18 mouse cellular contexts compared by ENCODE assay signal in genomic region chr17:6986118-6986517, GRCm38 (mm10). TPM values are rescaled to one million over a fixed set of nuclear protein-coding genes. Genes with fewer than 3 reads are reported as not detected.
DNase-seq lines count a peak whose midpoint lies in the region; ATAC-seq and TF ChIP-seq lines count a peak whose summit lies in the region.
"Not testable (repeated sequence)": the region's sequence is repeated elsewhere in the genome, so short reads cannot be mapped to it uniquely, and the experiment has no call there.
"Had no signal": no experiment of that assay in that cellular context is flagged by ENCODE, and none has a peak within 500 bp of the region (broad histone marks: within the 10 kb centered on the region; RNA-seq: fewer than 3 reads in every experiment).

No protein-coding gene starts in this region.

- in situ Hi-C loops in CH12.LX (cut with MboI; ENCODE audit: low pct_ligation_motif_present, low pct_unique_long_range_greater_than_20kb, low sequenced_read_pairs), result not testable (repeated sequence)

- H3K9me3 ChIP-seq in CH12.LX (replicated peaks; ENCODE audit: low read length), result not testable (repeated sequence)

- not testable (repeated sequence) for H3K4me1 ChIP-seq in CH12.LX (ENCODE audit: control insufficient read depth in 1 of 2, insufficient read depth in 2 of 2)

- TF ChIP-seq POLR2A in CH12.LX (IDR thresholded peaks at IDR 0.05; ENCODE audit: low read depth, low read length), result not testable (repeated sequence)

- TF ChIP-seq RAD21 in CH12.LX (IDR thresholded peaks at IDR 0.05; ENCODE audit: low read depth, low read length), result not testable (repeated sequence)

- H3K9ac ChIP-seq in CH12.LX (ENCODE audit: insufficient read depth, low read depth), result not testable (repeated sequence)

- dilution Hi-C loops in CH12.LX (cut with MboI; ENCODE audit: extremely low pct_ligation_motif_present, extremely low pct_unique_long_range_greater_than_20kb, low sequenced_read_pairs), result not testable (repeated sequence)

- peak overlapping the region; percentile 66; the same call in 1 of the 2 replicates for H3K27ac ChIP-seq in CH12.LX (ENCODE audit: insufficient read depth, low read depth)

- DNase-seq in CH12.LX (ENCODE audit: extremely low read depth), result not testable (repeated sequence)
- peak; percentile 13 for DNase-seq in lung, postnatal 36 days

- not testable (repeated sequence) for TF ChIP-seq CTCF in CH12.LX (conservative IDR thresholded peaks at IDR 0.05 in 1 of 2, IDR thresholded peaks at IDR 0.05 in 1 of 2; ENCODE audit: low read depth in 2 of 2, low read length in 2 of 2)

- peak; percentile 87 for ATAC-seq in granulocyte monocyte progenitor cell, adult 5-6 weeks (replicated peaks; ENCODE audit: poor library complexity, severe bottlenecking)
- ATAC-seq in megakaryocyte progenitor cell, adult 5-6 weeks (replicated peaks; ENCODE audit: poor library complexity), result peak; percentile 81

- H3K27me3 ChIP-seq in CH12.LX (replicated peaks), result not testable (repeated sequence)

- not testable (repeated sequence) for H3K36me3 ChIP-seq in CH12.LX (replicated peaks in 1 of 2; ENCODE audit: control insufficient read depth in 1 of 2, insufficient read depth in 1 of 2, low read length in 1 of 2)

- H3K79me2 ChIP-seq in CH12.LX (replicated peaks; ENCODE audit: control insufficient read depth, extremely low read depth, insufficient read depth, poor library complexity, severe bottlenecking), result not testable (repeated sequence)

- not testable (repeated sequence) for H3K4me2 ChIP-seq in CH12.LX (ENCODE audit: insufficient read depth, low read depth, poor library complexity, severe bottlenecking)

- not testable (repeated sequence) for TF ChIP-seq EP300 in CH12.LX (IDR thresholded peaks at IDR 0.05; ENCODE audit: low read length)

- H3K4me3 ChIP-seq in CH12.LX (replicated peaks in 1 of 3; ENCODE audit: low read depth in 2 of 3, low read length in 2 of 3, poor library complexity in 1 of 3), result not testable (repeated sequence)

RNA-seq across cellular contexts. Expression of gene Gm49721, which starts 7.4 kb away (rescaled TPM):
- total RNA-seq in CH12.LX (2012; rRNA removed), result 0.13 TPM in 1 of 2 replicates, not detected in the other
- total RNA-seq in CH12.LX (2014; rRNA removed), result not detected in 2 replicates
- polyA plus RNA-seq in CH12.LX (2012; ENCODE audit: insufficient read length, low read depth), result not detected in 2 replicates
- not detected in 2 replicates for total RNA-seq in granulocyte monocyte progenitor cell, adult 5-6 weeks (2014; fragmentation: Nextera tagmentation)
- total RNA-seq in granulocyte monocyte progenitor cell, adult 5-6 weeks (2017), result not detected in 2 replicates
- total RNA-seq in megakaryocyte progenitor cell, adult 5-6 weeks (2015), result not detected in 2 replicates
- total RNA-seq in megakaryocyte progenitor cell, adult 5-6 weeks (2017), result not detected in 2 replicates
- total RNA-seq: MEL had no signal

RNA-seq across cellular contexts. Expression of gene Rnaset2b, which starts 15.7 kb away (rescaled TPM):
- 95.0 and 178 TPM in 2 replicates for total RNA-seq in CH12.LX (2012; rRNA removed)
- 124 and 131 TPM in 2 replicates for total RNA-seq in CH12.LX (2014; rRNA removed)
- polyA plus RNA-seq in CH12.LX (2012; ENCODE audit: insufficient read length, low read depth), result 234 and 241 TPM in 2 replicates
- 482 and 536 TPM in 2 replicates for total RNA-seq in granulocyte monocyte progenitor cell, adult 5-6 weeks (2014; fragmentation: Nextera tagmentation)
- 929 and 969 TPM in 2 replicates for total RNA-seq in granulocyte monocyte progenitor cell, adult 5-6 weeks (2017)
- total RNA-seq in megakaryocyte progenitor cell, adult 5-6 weeks (2015), result 863 and 899 TPM in 2 replicates
- total RNA-seq in megakaryocyte progenitor cell, adult 5-6 weeks (2017), result 903 and 1,046 TPM in 2 replicates

RNA-seq across cellular contexts. Expression of gene Tagap1, which starts 25.2 kb away (rescaled TPM):
- total RNA-seq in CH12.LX (2012; rRNA removed), result 15.0 and 16.8 TPM in 2 replicates
- total RNA-seq in CH12.LX (2014; rRNA removed), result 20.3 and 22.4 TPM in 2 replicates
- polyA plus RNA-seq in CH12.LX (2012; ENCODE audit: insufficient read length, low read depth), result 17.4 and 21.1 TPM in 2 replicates
- 44.9 and 48.5 TPM in 2 replicates for total RNA-seq in granulocyte monocyte progenitor cell, adult 5-6 weeks (2014; fragmentation: Nextera tagmentation)
- total RNA-seq in granulocyte monocyte progenitor cell, adult 5-6 weeks (2017), result 41.5 and 42.2 TPM in 2 replicates
- total RNA-seq in megakaryocyte progenitor cell, adult 5-6 weeks (2015), result 45.2 and 58.1 TPM in 2 replicates
- 34.9 and 46.6 TPM in 2 replicates for total RNA-seq in megakaryocyte progenitor cell, adult 5-6 weeks (2017)

RNA-seq across cellular contexts. Expression of gene Rsph3b, which starts 37.6 kb away (rescaled TPM):
- 8.6 and 12.2 TPM in 2 replicates for total RNA-seq in CH12.LX (2012; rRNA removed)
- 8.3 and 8.9 TPM in 2 replicates for total RNA-seq in CH12.LX (2014; rRNA removed)
- polyA plus RNA-seq in CH12.LX (2012; ENCODE audit: insufficient read length, low read depth), result 19.5 and 19.7 TPM in 2 replicates
- total RNA-seq in granulocyte monocyte progenitor cell, adult 5-6 weeks (2014; fragmentation: Nextera tagmentation), result 20.3 and 30.8 TPM in 2 replicates
- 34.6 and 35.3 TPM in 2 replicates for total RNA-seq in granulocyte monocyte progenitor cell, adult 5-6 weeks (2017)
- total RNA-seq in megakaryocyte progenitor cell, adult 5-6 weeks (2015), result 30.8 and 30.9 TPM in 2 replicates
- 33.0 and 39.2 TPM in 2 replicates for total RNA-seq in megakaryocyte progenitor cell, adult 5-6 weeks (2017)

RNA-seq across cellular contexts. Expression of gene Gm1604a, which starts 39.2 kb away (rescaled TPM):
- not detected in 2 replicates for total RNA-seq in CH12.LX (2012; rRNA removed)
- not detected in 2 replicates for total RNA-seq in CH12.LX (2014; rRNA removed)
- polyA plus RNA-seq in CH12.LX (2012; ENCODE audit: insufficient read length, low read depth), result not detected in 2 replicates
- total RNA-seq in granulocyte monocyte progenitor cell, adult 5-6 weeks (2014; fragmentation: Nextera tagmentation), result 11.8 and 14.1 TPM in 2 replicates
- total RNA-seq in granulocyte monocyte progenitor cell, adult 5-6 weeks (2017), result 4.6 and 5.9 TPM in 2 replicates
- not detected in 2 replicates for total RNA-seq in megakaryocyte progenitor cell, adult 5-6 weeks (2015)
- total RNA-seq in megakaryocyte progenitor cell, adult 5-6 weeks (2017), result 6.0 and 6.4 TPM in 2 replicates
- total RNA-seq: adrenal gland, adult 2 months; adrenal gland, postnatal 10 days; adrenal gland, postnatal 25 days; adrenal gland, postnatal 4 days; ES-E14; forebrain, postnatal 0 days; MEL had no signal
- polyA plus RNA-seq: brain, embryonic 14.5 days; CD4-positive, CD25-positive, alpha-beta regulatory T cell, adult 4 months; embryonic facial prominence, embryonic 10.5 days; embryonic facial prominence, embryonic 12.5 days; embryonic facial prominence, embryonic 14.5 days; forebrain, embryonic 11.5 days; forebrain, embryonic 15.5 days had no signal
